Mouse (Mus musculus) myocyte (in vitro differentiated cells): ENCODE measurements at regions not wholly inside any gene's neighbourhood (a gene's known extent, or its start where the extent isn't known, plus 50 kb on each side); places are given as distances from the start of the nearest gene placed in this dataset.

ENCODE experiments used
- H3K27me3 ChIP-seq: one replicate; pipeline ENCODE4 v1.6.1; 2011; ENCODE audit not compliant: control insufficient read depth, insufficient read depth, insufficient read length
- H3K36me3 ChIP-seq: one replicate; pipeline ENCODE4 v1.6.1; 2011; ENCODE audit not compliant: control insufficient read depth, insufficient read depth
- H3K4me2 ChIP-seq: one replicate; pipeline ENCODE4 v1.6.1; 2011; ENCODE audit warnings: low read depth, control low read depth
- H3K4me3 ChIP-seq: one replicate; pipeline ENCODE4 v1.5.1; 2011; ENCODE audit warnings: mild to moderate bottlenecking, control low read depth, moderate library complexity
- H3K79me2 ChIP-seq: one replicate; pipeline ENCODE4 v1.6.1; 2011; ENCODE audit not compliant: control insufficient read depth, insufficient read depth
- H3ac ChIP-seq: one replicate; pipeline ENCODE4 v1.6.1; 2011; ENCODE audit not compliant: control insufficient read depth, insufficient read length
- CEBPB ChIP-seq: IDR thresholded peaks from 2 replicates; pipeline ENCODE4 v1.6.1; 2011; ENCODE audit warnings: mild to moderate bottlenecking, moderate library complexity; ENCODE audit not compliant: poor library complexity, insufficient read depth, severe bottlenecking
- E2F4 ChIP-seq: IDR thresholded peaks from one replicate; pipeline ENCODE4 v1.6.1; 2011; ENCODE audit warnings: mild to moderate bottlenecking, control low read depth, moderate library complexity; ENCODE audit not compliant: insufficient read depth
- MAX ChIP-seq: IDR thresholded peaks from one replicate; pipeline ENCODE4 v1.6.1; 2011; ENCODE audit warnings: low read depth, mild to moderate bottlenecking, control low read depth
- MYOD1 ChIP-seq, 3 experiments: IDR thresholded peaks; one replicate each; pipeline ENCODE4 v1.6.1; 2011; ENCODE audit warnings: control low read depth in 2 of 3, low read depth in 2 of 3, mild to moderate bottlenecking in 2 of 3, moderate library complexity in 1 of 3; ENCODE audit not compliant: insufficient read length in 2 of 3, control insufficient read depth in 1 of 3
- MYOG ChIP-seq, 3 experiments: IDR thresholded peaks; one replicate each; pipeline ENCODE4 v1.6.1; 2011; ENCODE audit warnings: control low read depth in 2 of 3, low read depth in 2 of 3, mild to moderate bottlenecking in 2 of 3; ENCODE audit not compliant: insufficient read length in 2 of 3, control insufficient read depth in 1 of 3, insufficient read depth in 1 of 3
- POLR2A ChIP-seq: IDR thresholded peaks from one replicate; pipeline ENCODE4 v1.6.1; 2011; ENCODE audit warnings: low read depth, mild to moderate bottlenecking, control low read depth, moderate library complexity; ENCODE audit not compliant: insufficient read length
- POLR2AphosphoS2 ChIP-seq: IDR thresholded peaks from one replicate; pipeline ENCODE4 v1.6.1; 2011; ENCODE audit warnings: low read depth, control low read depth; ENCODE audit not compliant: insufficient read length
- REST ChIP-seq: IDR thresholded peaks from one replicate; pipeline ENCODE4 v1.6.1; 2011; ENCODE audit warnings: mild to moderate bottlenecking, control low read depth, moderate library complexity; ENCODE audit not compliant: insufficient read depth, insufficient read length
- SRF ChIP-seq: IDR thresholded peaks from one replicate; pipeline ENCODE4 v1.6.1; 2011; ENCODE audit warnings: low read depth; ENCODE audit not compliant: control insufficient read depth, insufficient read length
- TCF12 ChIP-seq: IDR thresholded peaks from one replicate; pipeline ENCODE4 v1.6.1; 2011; ENCODE audit warnings: mild to moderate bottlenecking, control low read depth; ENCODE audit not compliant: poor library complexity, insufficient read depth, severe bottlenecking
- TCF3 ChIP-seq: IDR thresholded peaks from one replicate; pipeline ENCODE4 v1.6.1; 2011; ENCODE audit warnings: low read depth, control low read depth; ENCODE audit not compliant: insufficient read length
- USF1 ChIP-seq: IDR thresholded peaks from one replicate; pipeline ENCODE4 v1.6.1; 2011; ENCODE audit warnings: low read depth, mild to moderate bottlenecking, control low read depth, moderate library complexity

- Histone ChIP-seq H3K4me3 (no peak overlapping the region), H3K36me3 (no peaks in the 10 kb centered on the region), H3ac (no peak overlapping the region), H3K4me2 (no peak overlapping the region), H3K27me3 (no peaks in the 10 kb centered on the region), H3K79me2 (no peaks in the 10 kb centered on the region)
- TF ChIP-seq TCF12 = no peak
- no peak for TF ChIP-seq USF1
- no peak for TF ChIP-seq MYOG (IDR thresholded peaks at IDR 0.05; ENCODE audit: control insufficient read depth in 1 of 3, insufficient read depth in 1 of 3, insufficient read length in 2 of 3, low read depth in 2 of 3)
- TF ChIP-seq MYOD1 (IDR thresholded peaks at IDR 0.05; ENCODE audit: control insufficient read depth in 1 of 3, insufficient read length in 2 of 3, low read depth in 2 of 3) = no peak
- no peak for TF ChIP-seq E2F4
- no peak for TF ChIP-seq MAX
- TF ChIP-seq POLR2AphosphoS2 = no peak
- no peak for TF ChIP-seq REST
Measured at GRCm38 (mm10) chr6:81621028-81621427, 302.4 kb upstream of the Gcfc2 start.

GRCm38 (mm10) chr6:81622714-81623113 is 300.8 kb upstream of the Gcfc2 start:
- no peaks in the 10 kb centered on the region for H3K36me3 ChIP-seq
- no peak for TF ChIP-seq USF1
- no peak for TF ChIP-seq TCF12
- TF ChIP-seq POLR2AphosphoS2 = no peak
- TF ChIP-seq MYOG (IDR thresholded peaks at IDR 0.05; ENCODE audit: control insufficient read depth in 1 of 3, insufficient read depth in 1 of 3, insufficient read length in 2 of 3, low read depth in 2 of 3) = no peak
- TF ChIP-seq CEBPB = no peak
- no peak for TF ChIP-seq MYOD1 (IDR thresholded peaks at IDR 0.05; ENCODE audit: control insufficient read depth in 1 of 3, insufficient read length in 2 of 3, low read depth in 2 of 3)
- TF ChIP-seq REST = no peak
- TF ChIP-seq TCF3 = no peak
- TF ChIP-seq POLR2A = no peak
- no peak for TF ChIP-seq E2F4
- H3ac ChIP-seq = no peak overlapping the region
- no peaks in the 10 kb centered on the region for H3K27me3 ChIP-seq
- H3K79me2 ChIP-seq = no peaks in the 10 kb centered on the region
- no peak overlapping the region for H3K4me3 ChIP-seq
- no peak overlapping the region for H3K4me2 ChIP-seq

- Histone ChIP-seq H3K79me2 (no peaks in the 10 kb centered on the region), H3ac (no peak overlapping the region), H3K27me3 (no peaks in the 10 kb centered on the region), H3K4me2 (no peak overlapping the region), H3K4me3 (no peak overlapping the region), H3K36me3 (no peaks in the 10 kb centered on the region)
- TF ChIP-seq MYOG (IDR thresholded peaks at IDR 0.05; ENCODE audit: control insufficient read depth in 1 of 3, insufficient read depth in 1 of 3, insufficient read length in 2 of 3, low read depth in 2 of 3) = no peak
- no peak for TF ChIP-seq REST
- no peak for TF ChIP-seq MAX
- TF ChIP-seq TCF12 = no peak
- TF ChIP-seq SRF = no peak
- no peak for TF ChIP-seq TCF3
- TF ChIP-seq CEBPB = no peak
- TF ChIP-seq MYOD1 (IDR thresholded peaks at IDR 0.05; ENCODE audit: control insufficient read depth in 1 of 3, insufficient read length in 2 of 3, low read depth in 2 of 3) = no peak
- TF ChIP-seq POLR2A = no peak
- TF ChIP-seq USF1 = no peak
- no peak for TF ChIP-seq POLR2AphosphoS2
- no peak for TF ChIP-seq E2F4
Measured at GRCm38 (mm10) chr6:81625016-81625415, 298.5 kb upstream of the Gcfc2 start.

GRCm38 (mm10) chr6:81633586-81633985 is 289.9 kb upstream of the Gcfc2 start:
- Histone ChIP-seq H3K4me3 (no peak overlapping the region), H3K79me2 (no peaks in the 10 kb centered on the region), H3ac (no peak overlapping the region), H3K27me3 (no peaks in the 10 kb centered on the region), H3K36me3 (no peaks in the 10 kb centered on the region), H3K4me2 (no peak overlapping the region)
- TF ChIP-seq CEBPB (no peak), REST (no peak), USF1 (no peak), MYOD1 (IDR thresholded peaks at IDR 0.05; ENCODE audit: control insufficient read depth in 1 of 3, insufficient read length in 2 of 3, low read depth in 2 of 3) (no peak), MAX (no peak)

- Histone ChIP-seq H3K4me2 (no peak overlapping the region), H3K79me2 (no peaks in the 10 kb centered on the region), H3ac (no peak overlapping the region), H3K27me3 (no peaks in the 10 kb centered on the region), H3K4me3 (no peak overlapping the region), H3K36me3 (no peaks in the 10 kb centered on the region)
- no peak for TF ChIP-seq CEBPB
- no peak for TF ChIP-seq POLR2A
- TF ChIP-seq SRF = no peak
- no peak for TF ChIP-seq MAX
- TF ChIP-seq POLR2AphosphoS2 = no peak
- no peak for TF ChIP-seq USF1
- TF ChIP-seq E2F4 = no peak
- TF ChIP-seq REST = no peak
- no peak for TF ChIP-seq MYOG (IDR thresholded peaks at IDR 0.05; ENCODE audit: control insufficient read depth in 1 of 3, insufficient read depth in 1 of 3, insufficient read length in 2 of 3, low read depth in 2 of 3)
- TF ChIP-seq TCF3 = no peak
- no peak for TF ChIP-seq TCF12
- no peak for TF ChIP-seq MYOD1 (IDR thresholded peaks at IDR 0.05; ENCODE audit: control insufficient read depth in 1 of 3, insufficient read length in 2 of 3, low read depth in 2 of 3)
Measured at GRCm38 (mm10) chr6:81647615-81648375, 275.7 kb upstream of the Gcfc2 start.
